Mouse (Mus musculus) midbrain, postnatal 0 days (tissue): ENCODE data around the gene Sufu. TPM values are rescaled to one million over a fixed set of nuclear protein-coding genes. Genes with fewer than 3 reads are reported as not detected.

Experiments
- ATAC-seq: fragments of 200-750 bp; cut with Nextera tagmentation; 2 replicates; pipeline ENCODE4 v1.8.0; 2017; ENCODE audit warnings: moderate number of reproducible peaks, mild to moderate bottlenecking, moderate TSS enrichment, moderate library complexity; ENCODE audit not compliant: low FRiP score
- DNase-seq: peaks from one replicate; pipeline ENCODE4 v3.0.0-alpha.2; 2015; ENCODE audit warnings: low spot score
- H3K27ac ChIP-seq: fragments of 300-500 bp; sonication (generic); 2 replicates; pipeline ENCODE4 v1.5.1; 2014; ENCODE audit warnings: low read depth, mild to moderate bottlenecking, low read length, mixed read lengths
- H3K27me3 ChIP-seq: fragments of 300-500 bp; sonication (generic); 2 replicates; pipeline ENCODE4 v1.6.1; 2014; ENCODE audit warnings: low read length, control low read depth, mixed read lengths; ENCODE audit not compliant: insufficient read depth
- H3K36me3 ChIP-seq: fragments of 300-500 bp; sonication (generic); 2 replicates; pipeline ENCODE4 v1.6.1; 2014; ENCODE audit warnings: low read length, control low read depth, mixed read lengths; ENCODE audit not compliant: insufficient read depth
- H3K4me1 ChIP-seq: fragments of 300-500 bp; sonication (generic); 2 replicates; pipeline ENCODE4 v1.6.1; 2014; ENCODE audit warnings: mild to moderate bottlenecking, control low read depth, antibody characterized with exemption, low read length, mixed read lengths; ENCODE audit not compliant: insufficient read depth
- H3K4me2 ChIP-seq: fragments of 300-500 bp; sonication (generic); 2 replicates; pipeline ENCODE4 v1.6.1; 2014; ENCODE audit warnings: low read depth, mild to moderate bottlenecking, low read length, mixed read lengths; ENCODE audit not compliant: poor library complexity, severe bottlenecking
- H3K4me3 ChIP-seq: fragments of 300-500 bp; sonication (generic); 2 replicates; pipeline ENCODE4 v1.5.1; 2014; ENCODE audit warnings: low read depth, mild to moderate bottlenecking, low read length, moderate library complexity
- H3K9ac ChIP-seq: fragments of 300-500 bp; sonication (generic); replicated peaks from 2 replicates; pipeline ENCODE4 v1.6.1; 2014; ENCODE audit warnings: mild to moderate bottlenecking, low read length, moderate library complexity, mixed read lengths; ENCODE audit not compliant: poor library complexity, severe bottlenecking
- H3K9me3 ChIP-seq: fragments of 300-500 bp; sonication (generic); 2 replicates; pipeline ENCODE4 v1.6.1; 2016; ENCODE audit warnings: low read length, control low read depth
- CTCF ChIP-seq: IDR thresholded peaks from 2 replicates; pipeline ENCODE4 v1.5.1; 2016; ENCODE audit warnings: antibody characterized with exemption, mild to moderate bottlenecking
- WGBS: fragments of 180-500 bp; shearing (Covaris S2); extraction: QIAGEN DNeasy Blood & Tissue Kit; methylation state at CpG from one replicate; pipeline ENCODE4 v1.1.7; 2014; 5-methylcytosine and 5-hydroxymethylcytosine counted together
- polyA plus RNA-seq: library from polyadenylated mRNA; unstranded; fragments of >200 nt; fragmentation: Nextera tagmentation; extraction: Ambion mirVana; gene quantifications from 2 replicates; pipeline ENCODE4 v1.2.1, GENCODE M21; 2015
- total RNA-seq: library from RNA; depleted of rRNA; stranded (reverse); fragments of >200 nt; gene quantifications from 2 replicates; pipeline ENCODE4 v1.2.3, GENCODE M21; 2014

Sufu gene
- total and polyA plus RNA-seq, 2 experiments from 2014 or later, result 11.5 to 13.2 TPM

DNA sequence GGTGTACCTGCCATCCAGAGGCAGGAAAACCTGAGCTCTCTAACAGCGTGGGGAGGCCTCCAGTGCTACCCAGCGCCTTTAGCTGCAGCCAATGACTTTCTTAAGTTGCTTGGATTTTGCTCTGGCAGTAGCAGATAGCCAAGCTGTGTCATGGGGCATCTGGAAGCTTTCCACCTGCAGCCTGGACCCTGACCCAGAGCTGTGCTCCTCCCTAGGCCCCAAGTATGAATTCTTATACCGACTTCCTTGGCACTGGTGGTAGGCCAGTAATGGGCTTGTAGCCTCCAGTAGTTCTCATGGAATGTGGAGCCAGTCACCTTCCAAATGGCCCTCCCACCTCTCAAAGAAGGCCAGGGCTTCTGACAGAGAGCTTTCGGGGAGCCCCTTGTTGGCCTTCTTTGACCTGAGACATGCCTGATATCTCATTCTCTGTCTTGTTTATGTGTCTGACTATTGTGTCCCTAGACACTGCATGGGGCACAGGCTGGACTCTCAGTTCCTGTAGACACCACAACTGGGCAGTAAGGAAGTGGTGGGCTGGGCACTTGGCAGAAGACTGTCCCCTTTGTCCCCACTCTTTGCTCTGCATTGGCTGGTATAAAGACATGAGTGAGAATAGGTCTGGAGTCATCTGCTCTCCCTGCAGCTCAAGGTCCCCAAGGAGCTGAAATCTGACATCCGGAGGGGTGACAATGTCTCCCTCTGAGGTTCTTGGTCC is 59.5 kb downstream of the Sufu start:
- ATAC-seq (no peak), DNase-seq (no peak)
- WGBS, result 84% methylated on average over 5 of the region's 5 CpGs
- no peak overlapping the region for H3K9ac ChIP-seq
- H3K27ac ChIP-seq, result no peak overlapping the region
- H3K4me1 ChIP-seq, result no peaks in the 10 kb centered on the region
- no peak overlapping the region for H3K4me2 ChIP-seq
- no peaks in the 10 kb centered on the region for H3K9me3 ChIP-seq
- no peaks in the 10 kb centered on the region for H3K27me3 ChIP-seq
- H3K4me3 ChIP-seq, result no peak overlapping the region
- no peak for TF ChIP-seq CTCF
- H3K36me3 ChIP-seq, result peaks cover 23% of the 10 kb centered on the region

DNA sequence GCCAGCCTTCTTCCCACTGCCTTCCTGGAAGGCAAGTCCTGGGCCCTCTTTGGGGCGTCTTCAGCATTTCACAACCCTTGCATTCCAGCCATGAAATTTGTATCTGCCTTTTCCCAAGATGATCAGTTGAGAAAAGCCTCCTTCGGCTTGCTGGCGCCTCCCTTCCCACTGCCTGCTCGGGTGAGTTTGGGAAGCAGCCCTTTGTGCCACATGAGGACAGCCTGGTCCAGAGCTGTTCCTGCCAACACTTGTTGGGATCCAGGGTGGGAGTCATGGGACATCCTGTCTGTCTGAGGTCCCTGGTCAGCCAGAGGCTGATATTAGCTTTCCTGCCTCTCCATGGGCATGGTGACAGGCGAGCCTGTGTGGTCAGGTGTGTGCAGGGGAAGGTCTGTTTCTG is 61.1 kb downstream of the Sufu start:
- Histone ChIP-seq H3K4me3 (no peak overlapping the region), H3K9me3 (no peaks in the 10 kb centered on the region), H3K27me3 (no peaks in the 10 kb centered on the region), H3K9ac (no peak overlapping the region), H3K27ac (no peak overlapping the region), H3K36me3 (peaks cover 26% of the 10 kb centered on the region), H3K4me1 (no peaks in the 10 kb centered on the region), H3K4me2 (no peak overlapping the region)
- DNase-seq (no peak), ATAC-seq (no peak)
- TF ChIP-seq CTCF, result no peak
- 84% methylated on average over 5 of the region's 5 CpGs for WGBS

DNA sequence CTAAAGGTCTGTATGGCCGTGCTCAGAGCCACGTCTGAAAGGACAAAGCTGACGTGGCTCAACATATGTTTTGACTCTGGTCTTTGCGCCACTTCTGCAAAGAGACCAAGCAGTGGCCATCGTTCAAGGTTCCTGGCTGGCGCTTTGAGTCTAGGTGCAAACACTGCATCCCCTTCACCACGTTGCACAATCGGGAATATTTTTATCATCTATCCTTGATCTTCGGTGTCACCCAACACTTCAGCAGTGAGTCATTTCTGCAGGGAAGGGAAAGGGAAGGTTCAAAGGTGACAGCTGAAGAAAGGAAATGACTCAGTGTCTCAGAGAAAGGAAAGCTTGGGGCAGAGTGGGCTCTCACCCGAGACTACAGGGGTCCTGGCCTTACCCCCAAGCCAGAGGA is 62.6 kb downstream of the Sufu start:
- H3K4me1 ChIP-seq, result no peaks in the 10 kb centered on the region
- no peak overlapping the region for H3K4me3 ChIP-seq
- H3K4me2 ChIP-seq, result no peak overlapping the region
- 82% methylated on average over 10 of the region's 10 CpGs for WGBS
- no peak for TF ChIP-seq CTCF
- no peak overlapping the region for H3K9ac ChIP-seq
- DNase-seq, result no peak
- H3K27ac ChIP-seq, result no peak overlapping the region
- ATAC-seq, result no peak
- H3K36me3 ChIP-seq, result peaks cover 21% of the 10 kb centered on the region
- H3K27me3 ChIP-seq, result no peaks in the 10 kb centered on the region
- no peaks in the 10 kb centered on the region for H3K9me3 ChIP-seq

DNA sequence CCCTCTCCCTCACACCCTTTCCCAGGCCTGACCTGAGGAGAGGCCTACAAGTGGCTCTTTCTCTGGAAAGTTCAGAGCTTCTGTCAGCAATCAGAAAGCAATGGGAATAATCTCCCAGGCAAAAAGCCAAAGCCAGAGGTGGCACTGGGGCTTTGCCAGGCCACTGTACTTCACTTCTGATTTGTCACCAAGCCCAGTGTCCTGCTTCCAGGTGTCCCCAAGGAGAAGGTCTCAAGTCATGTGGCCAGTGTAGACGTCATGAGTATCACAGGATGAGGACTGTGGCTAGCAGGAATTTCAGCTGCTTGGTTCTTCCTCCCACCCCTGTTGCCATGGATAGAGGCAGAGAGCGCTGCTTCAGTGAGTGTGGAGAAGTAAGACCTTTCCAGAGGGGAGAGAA is 63.2 kb downstream of the Sufu start:
- Histone ChIP-seq H3K4me2 (no peak overlapping the region), H3K4me3 (no peak overlapping the region), H3K36me3 (peaks cover 16% of the 10 kb centered on the region), H3K9me3 (no peaks in the 10 kb centered on the region), H3K27ac (no peak overlapping the region), H3K9ac (no peak overlapping the region), H3K27me3 (no peaks in the 10 kb centered on the region), H3K4me1 (no peaks in the 10 kb centered on the region)
- 86% methylated on average over 2 of the region's 2 CpGs for WGBS
- DNase-seq (no peak), ATAC-seq (no peak)
- no peak for TF ChIP-seq CTCF

DNA sequence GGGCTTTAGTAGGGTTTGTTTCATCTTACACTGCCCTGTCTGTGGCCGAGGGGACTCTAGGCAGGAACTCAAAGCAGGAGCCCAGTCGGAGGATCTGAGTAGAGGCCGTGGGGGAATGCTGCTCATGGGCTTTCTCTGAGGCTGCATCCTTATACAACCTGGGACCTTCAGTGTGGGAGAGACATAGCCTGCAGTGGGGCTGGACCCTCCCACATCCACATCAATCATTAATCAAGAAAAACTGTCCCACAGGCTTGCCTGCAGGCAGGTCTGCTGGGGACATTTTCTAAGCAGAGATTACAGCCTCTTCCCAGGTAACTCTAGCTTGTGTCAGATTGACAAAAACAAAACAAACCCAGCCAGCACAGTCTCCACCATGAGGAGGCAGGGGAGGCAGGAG is 65.9 kb downstream of the Sufu start:
- Histone ChIP-seq H3K4me3 (no peak overlapping the region), H3K9me3 (no peaks in the 10 kb centered on the region), H3K27me3 (no peaks in the 10 kb centered on the region), H3K36me3 (peaks cover 14% of the 10 kb centered on the region), H3K27ac (no peak overlapping the region), H3K9ac (no peak overlapping the region), H3K4me2 (no peak overlapping the region), H3K4me1 (no peaks in the 10 kb centered on the region)
- TF ChIP-seq CTCF, result no peak
- no peak for DNase-seq
- WGBS, result 88% methylated on average over 3 of the region's 3 CpGs
- no peak for ATAC-seq

DNA sequence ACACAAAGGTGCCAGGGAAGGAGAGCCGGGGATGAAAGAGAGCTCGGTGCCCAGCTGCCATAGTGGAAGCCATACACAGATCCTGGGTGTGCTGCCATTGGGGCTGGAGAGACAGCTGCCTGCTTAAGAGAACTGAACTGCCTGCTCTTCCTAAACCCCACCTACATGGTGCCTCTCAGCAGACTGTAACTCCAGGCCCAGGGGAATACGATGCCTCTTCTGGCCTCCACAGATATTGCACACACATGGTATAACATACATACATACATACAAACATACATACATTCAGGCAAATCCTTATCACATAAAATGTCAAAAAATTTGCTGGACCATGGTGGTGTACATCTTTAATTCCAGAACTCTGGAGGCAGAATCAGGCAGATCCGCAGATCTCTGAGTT is 66.8 kb downstream of the Sufu start:
- Histone ChIP-seq H3K9me3 (no peaks in the 10 kb centered on the region), H3K4me1 (no peaks in the 10 kb centered on the region), H3K36me3 (peaks cover 11% of the 10 kb centered on the region; the same call in 1 of the 2 replicates), H3K4me3 (no peak overlapping the region), H3K9ac (no peak overlapping the region), H3K27ac (no peak overlapping the region), H3K4me2 (no peak overlapping the region), H3K27me3 (no peaks in the 10 kb centered on the region)
- ATAC-seq (no peak), DNase-seq (no peak)
- no peak for TF ChIP-seq CTCF
- 98% methylated on average over 4 of the region's 4 CpGs for WGBS
